Mouse (Mus musculus) embryonic facial prominence, embryonic 12.5 days (tissue): ENCODE measurements at regions not wholly inside any gene's neighbourhood (a gene's known extent, or its start where the extent isn't known, plus 50 kb on each side); places are given as distances from the start of the nearest gene placed in this dataset.

ENCODE experiments used
- ATAC-seq: fragments of 200-750 bp; cut with Nextera tagmentation; 2 replicates; pipeline ENCODE4 v1.8.0; 2017; ENCODE audit not compliant: insufficient number of reproducible peaks, insufficient read depth, low FRiP score, low TSS enrichment
- H3K27ac ChIP-seq: fragments of 300-500 bp; sonication (generic); 2 replicates; pipeline ENCODE4 v1.5.1; 2016; ENCODE audit warnings: mild to moderate bottlenecking
- H3K27me3 ChIP-seq: fragments of 300-500 bp; sonication (generic); 2 replicates; pipeline ENCODE4 v1.6.1; 2016; ENCODE audit warnings: mild to moderate bottlenecking, moderate library complexity
- H3K36me3 ChIP-seq: fragments of 300-500 bp; sonication (generic); 2 replicates; pipeline ENCODE4 v1.6.1; 2016; ENCODE audit warnings: mild to moderate bottlenecking
- H3K4me1 ChIP-seq: fragments of 300-500 bp; sonication (generic); 2 replicates; pipeline ENCODE4 v1.6.1; 2016
- H3K4me2 ChIP-seq: fragments of 300-500 bp; sonication (generic); replicated peaks from 2 replicates; pipeline ENCODE4 v1.6.1; 2016; ENCODE audit warnings: mild to moderate bottlenecking, moderate library complexity
- H3K4me3 ChIP-seq: fragments of 300-500 bp; sonication (generic); 2 replicates; pipeline ENCODE4 v1.5.1; 2016; ENCODE audit warnings: mild to moderate bottlenecking
- H3K9ac ChIP-seq: fragments of 300-500 bp; sonication (generic); 2 replicates; pipeline ENCODE4 v1.6.1; 2016; ENCODE audit warnings: mild to moderate bottlenecking, moderate library complexity
- H3K9me3 ChIP-seq: fragments of 300-500 bp; sonication (generic); 2 replicates; pipeline ENCODE4 v1.6.1; 2016; ENCODE audit warnings: mild to moderate bottlenecking, moderate library complexity
- WGBS: fragments of 180-500 bp; shearing (Covaris S2); methylation state at CpG from one replicate; pipeline ENCODE4 v1.1.7; 2016; 5-methylcytosine and 5-hydroxymethylcytosine counted together

- Histone ChIP-seq H3K4me2 (no peak overlapping the region), H3K27me3 (no peaks in the 10 kb centered on the region), H3K27ac (no peak overlapping the region), H3K36me3 (no peaks in the 10 kb centered on the region), H3K4me1 (no peaks in the 10 kb centered on the region), H3K9me3 (no peaks in the 10 kb centered on the region), H3K4me3 (no peak overlapping the region), H3K9ac (no peak overlapping the region)
- 30% methylated on average over 4 of the region's 4 CpGs for WGBS
- ATAC-seq = peak; percentile 75; the same call in 1 of the 2 replicates
Measured at GRCm38 (mm10) chr6:78115079-78115478, 135.6 kb upstream of the Ctnna2 start.

DNA sequence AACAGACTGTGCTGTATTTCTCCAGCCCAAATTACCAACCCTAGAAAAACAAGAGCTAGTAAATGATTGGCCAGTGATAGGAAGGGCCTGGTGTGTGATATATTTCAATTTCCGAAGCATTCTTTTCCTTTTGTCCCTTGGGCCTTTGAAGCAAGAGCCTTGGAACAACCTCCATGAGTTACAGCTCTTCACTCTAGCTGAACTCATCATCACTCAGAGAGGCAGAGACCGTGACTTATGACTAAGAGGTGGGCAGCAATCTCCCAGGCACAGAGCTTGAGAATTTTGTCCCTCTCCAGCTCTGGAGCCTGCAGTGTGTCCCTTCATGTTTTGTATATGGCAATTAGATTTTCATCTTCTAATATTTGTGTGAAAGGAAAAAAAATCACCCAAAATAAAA is 103.0 kb upstream of the Ctnna2 start:
- H3K36me3 ChIP-seq = no peaks in the 10 kb centered on the region
- no peak overlapping the region for H3K9ac ChIP-seq
- ATAC-seq = no peak
- no peak overlapping the region for H3K27ac ChIP-seq
- H3K4me3 ChIP-seq = no peak overlapping the region
- H3K4me2 ChIP-seq = no peak overlapping the region
- WGBS = 81% methylated on average over 2 of the region's 2 CpGs
- no peaks in the 10 kb centered on the region for H3K4me1 ChIP-seq
- no peaks in the 10 kb centered on the region for H3K27me3 ChIP-seq
- no peaks in the 10 kb centered on the region for H3K9me3 ChIP-seq

- no peak overlapping the region for H3K4me3 ChIP-seq
- no peak for ATAC-seq
- no peak overlapping the region for H3K9ac ChIP-seq
- no peaks in the 10 kb centered on the region for H3K9me3 ChIP-seq
- H3K27ac ChIP-seq = no peak overlapping the region
- H3K4me1 ChIP-seq = no peaks in the 10 kb centered on the region
- no peaks in the 10 kb centered on the region for H3K36me3 ChIP-seq
- no peak overlapping the region for H3K4me2 ChIP-seq
- no peaks in the 10 kb centered on the region for H3K27me3 ChIP-seq
- WGBS = 77% methylated on average over 4 of the region's 4 CpGs
Measured at GRCm38 (mm10) chr6:78078919-78079318, 99.4 kb upstream of the Ctnna2 start.

- no peaks in the 10 kb centered on the region for H3K9me3 ChIP-seq
- H3K4me2 ChIP-seq = no peak overlapping the region
- H3K9ac ChIP-seq = no peak overlapping the region
- no peak overlapping the region for H3K27ac ChIP-seq
- ATAC-seq = no peak
- WGBS = 92% methylated on average over 1 of the region's 1 CpGs
- no peaks in the 10 kb centered on the region for H3K36me3 ChIP-seq
- no peak overlapping the region for H3K4me3 ChIP-seq
- H3K27me3 ChIP-seq = no peaks in the 10 kb centered on the region
- no peaks in the 10 kb centered on the region for H3K4me1 ChIP-seq
Measured at GRCm38 (mm10) chr6:78066323-78066722, 86.8 kb upstream of the Ctnna2 start.

DNA sequence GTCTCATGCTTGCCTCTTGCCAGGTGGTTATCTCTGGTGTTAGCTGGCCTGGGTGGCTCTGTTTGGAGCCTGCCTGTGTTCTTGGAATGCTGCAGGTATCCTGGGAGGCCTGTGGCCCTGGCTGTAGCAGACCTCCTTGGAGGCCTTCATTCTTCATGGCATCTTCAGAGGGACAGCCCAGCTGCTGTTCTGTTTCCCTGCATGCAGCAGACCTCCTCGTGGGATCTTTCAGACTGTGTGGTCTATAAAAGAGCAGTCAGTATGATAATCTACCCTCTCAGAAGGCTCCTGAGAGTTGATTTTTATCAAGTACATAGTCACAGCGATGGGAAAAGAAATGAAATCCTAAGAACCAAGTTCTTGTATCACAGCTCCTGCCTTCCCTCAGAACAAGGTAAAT is 86.2 kb upstream of the Ctnna2 start:
- 55% methylated on average over 2 of the region's 2 CpGs for WGBS

More for the DNA sequence above, 86.2 kb upstream of the Ctnna2 start:
- no peak for ATAC-seq
- H3K4me2 ChIP-seq = no peak overlapping the region
- no peaks in the 10 kb centered on the region for H3K27me3 ChIP-seq
- no peak overlapping the region for H3K9ac ChIP-seq
- no peaks in the 10 kb centered on the region for H3K36me3 ChIP-seq
- no peaks in the 10 kb centered on the region for H3K4me1 ChIP-seq
- no peak overlapping the region for H3K4me3 ChIP-seq
- no peak overlapping the region for H3K27ac ChIP-seq
- no peaks in the 10 kb centered on the region for H3K9me3 ChIP-seq
